ENCODE assay signal across 10 mouse cellular contexts in the genomic region with DNA sequence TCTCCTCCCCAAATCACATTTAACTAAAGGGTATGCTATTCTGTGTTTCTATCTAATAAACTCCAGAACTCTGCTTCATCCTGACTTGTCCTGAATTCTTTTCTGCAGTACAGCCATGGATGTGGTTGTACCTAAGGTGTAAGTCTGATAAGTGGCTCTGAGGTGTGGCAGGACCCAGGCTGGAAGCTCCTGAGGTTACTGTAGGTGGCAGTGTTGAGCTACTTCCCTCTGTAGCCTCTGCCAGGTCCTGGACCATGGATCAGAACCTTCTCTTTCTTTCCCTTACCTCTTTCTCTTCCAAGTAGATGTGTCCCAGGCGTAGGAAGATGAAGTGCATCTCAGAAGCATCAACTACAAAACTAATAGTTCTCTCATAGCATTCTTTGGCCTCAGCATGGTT. TPM values are rescaled to one million over a fixed set of nuclear protein-coding genes. Genes with fewer than 3 reads are reported as not detected.
DNase-seq lines count a peak whose midpoint lies in the region; ATAC-seq and TF ChIP-seq lines count a peak whose summit lies in the region.
"Had no signal": no experiment of that assay in that cellular context is flagged by ENCODE, and none has a peak within 500 bp of the region (broad histone marks: within the 10 kb centered on the region; RNA-seq: fewer than 3 reads in every experiment).

No protein-coding gene starts in this region.

- no peaks in the 10 kb centered on the region for H3K27me3 ChIP-seq in hindbrain, embryonic 11.5 days (ENCODE audit: control insufficient read depth, insufficient read depth, low read length)
- no peaks in the 10 kb centered on the region for H3K27me3 ChIP-seq in hindbrain, embryonic 10.5 days (ENCODE audit: insufficient read depth, poor library complexity, severe bottlenecking)
- no peaks in the 10 kb centered on the region for H3K27me3 ChIP-seq in CH12.LX (replicated peaks)
- H3K27me3 ChIP-seq in forebrain, embryonic 11.5 days (ENCODE audit: control insufficient read depth, insufficient read depth, low read length): no peaks in the 10 kb centered on the region
- H3K27me3 ChIP-seq: lung, embryonic 15.5 days had no signal

- no peaks in the 10 kb centered on the region for H3K36me3 ChIP-seq in hindbrain, embryonic 11.5 days (ENCODE audit: control insufficient read depth, insufficient read depth, low read length)
- no peaks in the 10 kb centered on the region for H3K36me3 ChIP-seq in hindbrain, embryonic 10.5 days
- no peaks in the 10 kb centered on the region for H3K36me3 ChIP-seq in CH12.LX (replicated peaks in 1 of 2; ENCODE audit: control insufficient read depth in 1 of 2, insufficient read depth in 1 of 2, low read length in 1 of 2)
- H3K36me3 ChIP-seq in forebrain, embryonic 11.5 days (ENCODE audit: control insufficient read depth, insufficient read depth, low read length): no peaks in the 10 kb centered on the region
- H3K36me3 ChIP-seq: lung, embryonic 15.5 days had no signal

- peak; percentile 74 for TF ChIP-seq RAD21 in CH12.LX (IDR thresholded peaks at IDR 0.05; ENCODE audit: low read depth, low read length)

- TF ChIP-seq EP300 in CH12.LX (IDR thresholded peaks at IDR 0.05; ENCODE audit: low read length): no peak

- ATAC-seq in hindbrain, embryonic 11.5 days (ENCODE audit: low FRiP score): no peak
- peak; percentile 82 for ATAC-seq in granulocyte monocyte progenitor cell, adult 5-6 weeks (replicated peaks; ENCODE audit: poor library complexity, severe bottlenecking)
- ATAC-seq in forebrain, embryonic 11.5 days (replicated peaks; ENCODE audit: low FRiP score): no peak

- no peaks in the 10 kb centered on the region for H3K4me1 ChIP-seq in hindbrain, embryonic 11.5 days (replicated peaks; ENCODE audit: control insufficient read depth, insufficient read depth, low read length)
- H3K4me1 ChIP-seq in hindbrain, embryonic 10.5 days (replicated peaks): no peaks in the 10 kb centered on the region
- H3K4me1 ChIP-seq in CH12.LX (ENCODE audit: control insufficient read depth in 1 of 2, insufficient read depth in 2 of 2): 0 out of 4 replicates have a peak, but pooled peaks cover 0 to 2% of the 10 kb centered on the region in 2 experiments
- no peaks in the 10 kb centered on the region for H3K4me1 ChIP-seq in forebrain, embryonic 11.5 days (replicated peaks; ENCODE audit: control insufficient read depth, insufficient read depth, low read length)
- H3K4me1 ChIP-seq: lung, embryonic 15.5 days had no signal

- H3K4me2 ChIP-seq in hindbrain, embryonic 11.5 days (replicated peaks; ENCODE audit: low read depth, low read length): no peak overlapping the region
- H3K4me2 ChIP-seq in CH12.LX (ENCODE audit: insufficient read depth, low read depth, poor library complexity, severe bottlenecking): no peak overlapping the region
- H3K4me2 ChIP-seq in forebrain, embryonic 11.5 days (ENCODE audit: low read depth, low read length, severe bottlenecking): no peak overlapping the region
- H3K4me2 ChIP-seq: lung, embryonic 15.5 days had no signal

- no peaks in the 10 kb centered on the region for H3K9me3 ChIP-seq in hindbrain, embryonic 11.5 days (ENCODE audit: control insufficient read depth, low read length)
- no peaks in the 10 kb centered on the region for H3K9me3 ChIP-seq in hindbrain, embryonic 10.5 days
- no peaks in the 10 kb centered on the region for H3K9me3 ChIP-seq in CH12.LX (replicated peaks; ENCODE audit: low read length)
- H3K9me3 ChIP-seq in forebrain, embryonic 11.5 days (ENCODE audit: control insufficient read depth, low read length): no peaks in the 10 kb centered on the region
- H3K9me3 ChIP-seq: lung, embryonic 15.5 days had no signal

- H3K27ac ChIP-seq in hindbrain, embryonic 11.5 days (ENCODE audit: low read depth, low read length): no peak overlapping the region
- H3K27ac ChIP-seq in hindbrain, embryonic 10.5 days: no peak overlapping the region
- H3K27ac ChIP-seq in CH12.LX (ENCODE audit: insufficient read depth, low read depth): no peak overlapping the region
- no peak overlapping the region for H3K27ac ChIP-seq in forebrain, embryonic 11.5 days (ENCODE audit: low read depth, low read length)
- H3K27ac ChIP-seq: lung, embryonic 15.5 days had no signal

- in situ Hi-C loops in CH12.LX (cut with MboI; ENCODE audit: low pct_ligation_motif_present, low pct_unique_long_range_greater_than_20kb, low sequenced_read_pairs): no loop called here

- H3K9ac ChIP-seq in hindbrain, embryonic 11.5 days (ENCODE audit: low read depth, low read length): no peak overlapping the region
- no peak overlapping the region for H3K9ac ChIP-seq in CH12.LX (ENCODE audit: insufficient read depth, low read depth)
- no peak overlapping the region for H3K9ac ChIP-seq in forebrain, embryonic 11.5 days (ENCODE audit: low read length)
- H3K9ac ChIP-seq: lung, embryonic 15.5 days had no signal

- no peak for TF ChIP-seq POLR2A in CH12.LX (IDR thresholded peaks at IDR 0.05; ENCODE audit: low read depth, low read length)

- no peaks in the 10 kb centered on the region for H3K79me2 ChIP-seq in CH12.LX (replicated peaks; ENCODE audit: control insufficient read depth, extremely low read depth, insufficient read depth, poor library complexity, severe bottlenecking)

- peak; percentile 65 to 85 for TF ChIP-seq CTCF in CH12.LX (conservative IDR thresholded peaks at IDR 0.05 in 1 of 2, IDR thresholded peaks at IDR 0.05 in 1 of 2; ENCODE audit: low read depth in 2 of 2, low read length in 2 of 2)

- H3K4me3 ChIP-seq in hindbrain, embryonic 11.5 days (ENCODE audit: low read depth, low read length): no peak overlapping the region
- H3K4me3 ChIP-seq in hindbrain, embryonic 10.5 days: no peak overlapping the region
- H3K4me3 ChIP-seq in CH12.LX (replicated peaks in 1 of 3; ENCODE audit: low read depth in 2 of 3, low read length in 2 of 3, poor library complexity in 1 of 3): no peak overlapping the region
- no peak overlapping the region for H3K4me3 ChIP-seq in forebrain, embryonic 11.5 days (ENCODE audit: low read depth, low read length)
- H3K4me3 ChIP-seq: erythroblast, embryonic 14.5 days; lung, embryonic 15.5 days had no signal

- WGBS in hindbrain, embryonic 11.5 days: 83% methylated on average over 1 of the region's 1 CpGs
- 70% methylated on average over 1 of the region's 1 CpGs for WGBS in hindbrain, embryonic 10.5 days
- WGBS in forebrain, embryonic 11.5 days: 53% methylated on average over 1 of the region's 1 CpGs

- dilution Hi-C loops in CH12.LX (cut with MboI; ENCODE audit: extremely low pct_ligation_motif_present, extremely low pct_unique_long_range_greater_than_20kb, low sequenced_read_pairs): no loop called here

- DNase-seq in hindbrain, embryonic 11.5 days (ENCODE audit: low spot score): peak; percentile 35
- DNase-seq in hindbrain, embryonic 10.5 days (ENCODE audit: low spot score): no peak
- DNase-seq in A20 (ENCODE audit: low read depth, low spot score) (peak; percentile 62), CH12.LX (ENCODE audit: extremely low read depth) (peak; percentile 68)
- DNase-seq in lung, postnatal 10 days: peak; percentile 53
- no peak for DNase-seq in neural tube, embryonic 10.5 days (ENCODE audit: extremely low spot score, low spot score)
- DNase-seq in forebrain, embryonic 11.5 days (ENCODE audit: low spot score): no peak

RNA-seq across cellular contexts. Expression of gene Mrps16, which starts 6.6 kb away (rescaled TPM):
- 71.2 and 74.7 TPM in 2 replicates for polyA plus RNA-seq in hindbrain, embryonic 11.5 days (2014; fragmentation: Nextera tagmentation; extraction: Ambion mirVana)
- 82.3 and 82.6 TPM in 2 replicates for polyA plus RNA-seq in hindbrain, embryonic 10.5 days (2016; fragmentation: Nextera tagmentation; extraction: Ambion mirVana)
- total RNA-seq in CH12.LX (2012; rRNA removed): 112 and 128 TPM in 2 replicates
- 92.9 and 97.2 TPM in 2 replicates for total RNA-seq in CH12.LX (2014; rRNA removed)
- polyA plus RNA-seq in CH12.LX (2012; ENCODE audit: insufficient read length, low read depth): 107 and 110 TPM in 2 replicates
- 81.8 and 96.0 TPM in 2 replicates for total RNA-seq in granulocyte monocyte progenitor cell, adult 5-6 weeks (2014; fragmentation: Nextera tagmentation)
- 44.8 and 46.8 TPM in 2 replicates for total RNA-seq in granulocyte monocyte progenitor cell, adult 5-6 weeks (2017)
- polyA plus RNA-seq in forebrain, embryonic 11.5 days (2014; fragmentation: Nextera tagmentation; extraction: Ambion mirVana): 69.7 and 75.5 TPM in 2 replicates

RNA-seq across cellular contexts. Expression of gene Dnajc9, which starts 11.4 kb away (rescaled TPM):
- 164 and 228 TPM in 2 replicates for polyA plus RNA-seq in hindbrain, embryonic 11.5 days (2014; fragmentation: Nextera tagmentation; extraction: Ambion mirVana)
- 226 and 308 TPM in 2 replicates for polyA plus RNA-seq in hindbrain, embryonic 10.5 days (2016; fragmentation: Nextera tagmentation; extraction: Ambion mirVana)
- total RNA-seq in CH12.LX (2012; rRNA removed): 123 and 147 TPM in 2 replicates
- total RNA-seq in CH12.LX (2014; rRNA removed): 223 and 261 TPM in 2 replicates
- 166 and 208 TPM in 2 replicates for polyA plus RNA-seq in CH12.LX (2012; ENCODE audit: insufficient read length, low read depth)
- total RNA-seq in granulocyte monocyte progenitor cell, adult 5-6 weeks (2014; fragmentation: Nextera tagmentation): 64.5 and 70.8 TPM in 2 replicates
- 229 and 234 TPM in 2 replicates for total RNA-seq in granulocyte monocyte progenitor cell, adult 5-6 weeks (2017)
- 317 and 327 TPM in 2 replicates for polyA plus RNA-seq in forebrain, embryonic 11.5 days (2014; fragmentation: Nextera tagmentation; extraction: Ambion mirVana)

RNA-seq across cellular contexts. Expression of gene Cfap70, which starts 52.0 kb away (rescaled TPM):
- 0.60 and 1.1 TPM in 2 replicates for polyA plus RNA-seq in hindbrain, embryonic 11.5 days (2014; fragmentation: Nextera tagmentation; extraction: Ambion mirVana)
- polyA plus RNA-seq in hindbrain, embryonic 10.5 days (2016; fragmentation: Nextera tagmentation; extraction: Ambion mirVana): 1.0 and 1.3 TPM in 2 replicates
- 0.04 and 0.08 TPM in 2 replicates for total RNA-seq in CH12.LX (2012; rRNA removed)
- not detected in 2 replicates for total RNA-seq in CH12.LX (2014; rRNA removed)
- 0.07 and 0.36 TPM in 2 replicates for polyA plus RNA-seq in CH12.LX (2012; ENCODE audit: insufficient read length, low read depth)
- not detected in 2 replicates for total RNA-seq in granulocyte monocyte progenitor cell, adult 5-6 weeks (2014; fragmentation: Nextera tagmentation)
- not detected in 2 replicates for total RNA-seq in granulocyte monocyte progenitor cell, adult 5-6 weeks (2017)
- 0.24 and 0.64 TPM in 2 replicates for polyA plus RNA-seq in forebrain, embryonic 11.5 days (2014; fragmentation: Nextera tagmentation; extraction: Ambion mirVana)
- polyA plus RNA-seq: erythroblast, embryonic 14.5 days had no signal

RNA-seq across cellular contexts. Expression of gene Fam149b, which starts 52.1 kb away (rescaled TPM):
- 56.5 and 61.9 TPM in 2 replicates for polyA plus RNA-seq in hindbrain, embryonic 11.5 days (2014; fragmentation: Nextera tagmentation; extraction: Ambion mirVana)
- polyA plus RNA-seq in hindbrain, embryonic 10.5 days (2016; fragmentation: Nextera tagmentation; extraction: Ambion mirVana): 45.0 and 46.7 TPM in 2 replicates
- total RNA-seq in CH12.LX (2012; rRNA removed): 15.8 and 16.7 TPM in 2 replicates
- 19.3 and 21.9 TPM in 2 replicates for total RNA-seq in CH12.LX (2014; rRNA removed)
- 19.8 and 20.0 TPM in 2 replicates for polyA plus RNA-seq in CH12.LX (2012; ENCODE audit: insufficient read length, low read depth)
- total RNA-seq in granulocyte monocyte progenitor cell, adult 5-6 weeks (2014; fragmentation: Nextera tagmentation): 20.6 and 28.2 TPM in 2 replicates
- total RNA-seq in granulocyte monocyte progenitor cell, adult 5-6 weeks (2017): 27.9 and 28.1 TPM in 2 replicates
- 59.5 and 60.8 TPM in 2 replicates for polyA plus RNA-seq in forebrain, embryonic 11.5 days (2014; fragmentation: Nextera tagmentation; extraction: Ambion mirVana)

RNA-seq across cellular contexts. Expression of gene Ecd, which starts 52.1 kb away (rescaled TPM):
- 64.0 and 69.0 TPM in 2 replicates for polyA plus RNA-seq in hindbrain, embryonic 11.5 days (2014; fragmentation: Nextera tagmentation; extraction: Ambion mirVana)
- 64.0 and 71.1 TPM in 2 replicates for polyA plus RNA-seq in hindbrain, embryonic 10.5 days (2016; fragmentation: Nextera tagmentation; extraction: Ambion mirVana)
- 61.4 and 72.5 TPM in 2 replicates for total RNA-seq in CH12.LX (2012; rRNA removed)
- total RNA-seq in CH12.LX (2014; rRNA removed): 105 TPM in 2 replicates
- 98.3 and 112 TPM in 2 replicates for polyA plus RNA-seq in CH12.LX (2012; ENCODE audit: insufficient read length, low read depth)
- total RNA-seq in granulocyte monocyte progenitor cell, adult 5-6 weeks (2014; fragmentation: Nextera tagmentation): 52.6 and 57.0 TPM in 2 replicates
- 52.2 and 70.0 TPM in 2 replicates for total RNA-seq in granulocyte monocyte progenitor cell, adult 5-6 weeks (2017)
- polyA plus RNA-seq in forebrain, embryonic 11.5 days (2014; fragmentation: Nextera tagmentation; extraction: Ambion mirVana): 77.9 and 78.5 TPM in 2 replicates

Comparison
In these comparisons a context has a peak if more than half of its experiments do, and no peak if none do; other contexts are left out.
1. DNase-seq: peak in hindbrain, embryonic 11.5 days (single experiment), A20 (single experiment), CH12.LX (single experiment) and lung, postnatal 10 days (single experiment); none in hindbrain, embryonic 10.5 days (single experiment), neural tube, embryonic 10.5 days (single experiment) and forebrain, embryonic 11.5 days (single experiment).